Mouse (Mus musculus): ENCODE measurements around the gene Gm21783. TPM values are rescaled to one million over a fixed set of nuclear protein-coding genes. Genes with fewer than 3 reads are reported as not detected.
"Not testable (repeated sequence)": the region's sequence is repeated elsewhere in the genome, so short reads cannot be mapped to it uniquely, and the experiment has no call there.

Gm21783 gene
- total RNA-seq (2014; fragmentation: Nextera tagmentation) (not detected in 2 replicates), total RNA-seq (2017) (not detected in 2 replicates)

- ATAC-seq (replicated peaks; ENCODE audit: low FRiP score, low TSS enrichment, poor library complexity, severe bottlenecking) = not testable (repeated sequence)
These were observed at the start of gene Gm21783 for GRCm38 (mm10) chrY:44981163-44981562. TSS of gene Gm21783 (minus strand) at chrY:44981263.
